Mouse (Mus musculus) lung, postnatal 14 days (tissue): ENCODE data around the gene Krt222.

Experiments
- DNase-seq: peaks from one replicate; pipeline ENCODE4 v3.0.0; 2021

The Krt222 gene

GRCm38 (mm10) chr11:99231049-99231816 lies 12.7 kb downstream of the Krt222 start:
- DNase-seq = no peak

DNA sequence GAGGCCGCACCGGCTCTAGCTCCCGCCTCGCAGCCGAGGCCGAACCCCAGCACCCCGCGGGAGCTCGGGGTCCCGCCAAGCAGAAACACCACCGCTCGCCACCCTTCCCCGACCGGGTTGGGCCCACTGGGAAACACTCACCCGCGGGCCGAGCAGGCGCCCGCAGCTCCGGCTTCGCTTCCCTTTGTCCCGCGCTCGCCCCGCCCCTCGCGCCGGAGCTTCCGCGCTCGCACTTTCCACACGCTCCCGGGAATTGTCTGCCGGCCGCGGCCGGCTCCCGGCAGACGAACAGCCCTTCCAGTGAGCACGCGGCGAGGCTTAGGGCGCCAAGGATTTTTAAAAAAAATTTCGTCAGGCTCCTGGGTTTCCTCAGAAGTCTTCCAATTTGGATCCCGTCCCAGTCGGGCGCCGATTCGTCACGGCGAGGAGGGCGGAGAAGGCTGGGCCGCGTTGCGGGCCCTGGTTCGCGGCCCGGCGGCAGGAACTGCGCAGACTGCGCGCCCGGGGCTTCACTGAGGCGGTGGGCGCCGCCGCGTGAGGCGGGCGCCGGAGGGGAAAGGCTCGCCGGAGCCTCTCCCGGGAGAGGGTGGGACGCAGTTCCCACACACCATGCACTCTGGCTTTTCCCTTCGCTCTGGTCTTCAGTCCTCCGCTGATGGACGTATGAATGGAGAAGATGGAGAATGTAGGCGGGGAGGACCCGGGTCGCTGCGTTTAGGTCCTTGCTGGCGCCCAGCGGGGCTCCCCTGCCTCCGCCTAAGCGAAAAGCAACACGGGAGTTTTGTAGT lies 13.4 kb downstream of the Krt222 start, which contains the start of gene Smarce1:
Smarce1 (minus strand) TSS at position 757 of the 788 bp plus-strand sequence.
- DNase-seq = peak; percentile 81

DNA sequence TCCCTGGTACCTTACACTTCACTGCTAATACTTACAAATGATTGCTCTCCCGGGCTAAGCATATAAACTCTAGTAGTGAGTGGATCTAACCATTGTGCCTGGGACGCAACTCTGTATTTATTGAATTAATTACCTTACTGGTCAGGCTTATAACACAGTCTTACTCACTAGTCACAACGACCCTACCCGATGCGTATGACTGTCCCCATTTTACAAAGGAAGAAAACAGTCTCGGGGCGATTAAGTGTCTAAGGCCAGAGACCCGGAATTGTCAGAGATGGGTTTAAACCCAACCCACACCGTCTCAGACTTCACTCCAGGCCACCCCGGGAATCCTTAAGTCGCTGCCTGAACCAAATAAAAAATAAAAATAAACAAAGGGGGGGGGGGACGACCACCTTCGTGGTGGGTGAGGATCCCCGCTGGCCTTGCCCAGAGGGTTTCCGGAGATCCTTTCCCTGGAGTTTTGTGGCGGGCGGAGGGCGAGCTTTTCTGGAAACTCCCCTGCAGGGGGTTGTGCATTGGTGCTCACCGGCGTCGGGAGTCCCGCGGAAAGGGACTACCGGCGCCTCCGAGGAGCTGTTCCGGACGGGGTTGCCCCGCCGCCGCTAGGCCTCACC lies 14.1 kb downstream of the Krt222 start:
- DNase-seq = no peak

DNA sequence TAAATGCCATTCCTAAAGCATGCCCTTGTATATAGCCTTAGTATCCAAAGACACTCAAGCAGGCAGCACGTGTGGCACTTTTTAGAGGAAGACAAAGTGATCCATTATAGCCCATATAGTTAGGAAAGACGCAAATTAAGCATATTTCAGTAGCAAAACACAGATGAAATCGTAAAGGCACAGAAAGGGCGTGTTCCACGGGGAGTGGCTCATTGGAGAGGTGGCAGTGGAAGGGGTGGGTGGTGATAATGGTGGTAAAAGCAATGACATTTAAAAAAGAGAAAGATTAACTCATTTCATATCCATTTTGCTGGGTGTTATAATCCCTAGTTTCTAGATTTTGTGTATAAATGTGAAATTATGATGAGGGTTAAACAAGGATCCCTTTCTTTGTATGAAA lies 17.6 kb downstream of the Krt222 start:
- no peak for DNase-seq

GRCm38 (mm10) chr11:99223310-99223709 lies 20.6 kb downstream of the Krt222 start:
- no peak for DNase-seq

DNA sequence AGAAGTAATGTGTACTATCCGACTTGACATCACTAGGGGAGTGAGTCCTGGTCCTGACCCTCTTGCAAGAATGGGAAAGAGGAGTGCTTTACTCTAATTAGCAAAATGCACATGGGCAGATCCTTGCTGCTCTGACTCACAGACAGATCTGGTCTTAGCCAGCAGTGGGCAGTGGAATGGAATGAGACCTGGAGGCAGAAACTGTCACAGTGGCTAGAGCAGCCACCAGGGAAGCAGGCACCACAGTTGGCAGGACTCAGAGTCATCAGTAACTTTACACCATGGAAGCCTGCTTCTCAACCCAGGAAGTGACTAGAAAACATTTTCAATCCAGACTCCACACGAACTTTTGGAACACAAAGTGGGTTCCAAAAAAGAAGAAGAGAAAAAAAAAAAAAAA lies 22.1 kb downstream of the Krt222 start:
- DNase-seq = no peak

DNA sequence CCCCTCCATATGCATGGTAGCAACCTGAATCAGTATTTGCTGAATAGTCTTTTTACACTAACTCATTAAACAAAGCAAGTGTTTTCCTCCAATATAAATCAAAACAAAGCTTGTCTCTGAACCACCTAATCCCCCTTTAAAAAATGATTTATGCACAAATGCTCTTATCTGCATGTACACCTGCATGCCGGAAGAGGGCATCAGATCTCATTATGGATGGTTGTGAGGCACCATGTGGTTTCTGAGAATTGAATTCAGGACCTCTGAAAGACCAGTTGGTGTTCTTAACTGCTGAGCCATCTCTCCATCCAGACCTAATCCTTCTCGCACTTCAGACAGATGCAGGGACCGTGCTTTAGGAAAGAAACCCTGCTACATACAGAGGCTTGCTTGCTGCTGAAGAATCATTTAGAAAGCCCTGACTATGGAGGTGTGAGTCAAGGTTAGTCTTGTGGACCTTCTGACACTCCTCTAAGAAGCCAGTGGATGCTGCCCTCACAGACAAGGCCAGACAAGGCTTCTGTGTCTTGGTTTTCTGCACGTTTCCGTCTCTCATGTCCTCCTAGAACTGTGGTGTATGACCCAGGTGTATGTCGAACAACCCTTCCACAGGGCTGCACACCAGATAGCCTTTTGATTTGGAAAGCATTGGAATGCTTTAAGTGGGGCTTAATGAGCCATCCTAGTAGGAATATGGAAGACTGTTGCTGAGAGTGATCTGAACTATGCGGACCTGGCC lies 26.5 kb downstream of the Krt222 start:
- DNase-seq = no peak

GRCm38 (mm10) chr11:99216181-99216580 lies 27.7 kb downstream of the Krt222 start:
- no peak for DNase-seq

GRCm38 (mm10) chr11:99212693-99213092 lies 31.2 kb downstream of the Krt222 start:
- DNase-seq = no peak

DNA sequence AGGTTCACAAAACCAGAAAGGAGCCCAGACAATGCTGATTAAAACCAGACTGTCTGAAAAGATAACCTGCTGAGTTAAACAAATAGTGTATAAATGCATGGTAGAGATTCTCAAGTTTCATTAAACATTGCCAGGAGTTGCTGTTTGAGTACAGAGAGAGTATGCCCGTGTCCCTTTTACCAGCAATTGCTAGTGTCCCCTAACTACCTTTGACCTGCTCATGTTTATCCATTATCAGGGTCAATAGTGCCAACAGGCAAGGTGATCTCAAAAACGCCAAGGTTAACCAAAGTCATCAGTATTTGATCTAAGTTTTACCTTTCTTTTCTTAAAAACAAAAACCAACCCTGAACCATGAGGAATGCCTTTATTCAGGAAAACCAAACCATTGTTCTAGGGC lies 31.9 kb downstream of the Krt222 start:
- DNase-seq = no peak

DNA sequence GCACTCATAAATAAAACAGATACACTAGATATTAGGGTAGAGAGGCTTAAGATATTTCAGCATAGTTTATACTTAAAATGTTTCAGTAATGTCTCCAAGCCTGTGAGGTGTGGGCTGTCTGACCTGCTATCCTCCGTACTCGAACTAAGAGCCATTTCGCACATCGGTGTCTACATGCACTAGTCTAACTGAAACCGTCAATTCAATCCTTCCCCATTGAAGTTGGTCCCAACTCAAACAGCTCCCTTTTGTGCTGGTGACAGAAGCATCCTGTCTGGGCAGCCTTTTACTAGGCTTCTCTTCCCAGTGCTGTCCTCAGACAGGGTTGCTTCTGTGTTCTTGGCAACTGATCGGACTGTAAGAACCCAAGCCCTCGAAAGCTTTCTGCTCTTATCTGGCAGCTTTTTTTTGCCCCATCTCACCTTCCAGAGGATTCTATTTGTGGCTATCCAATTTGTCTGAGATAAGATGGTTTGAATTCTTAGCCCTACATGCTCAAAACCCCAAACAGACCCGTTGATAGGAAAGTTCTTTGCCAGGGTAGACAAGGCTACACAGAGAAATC lies 35.7 kb downstream of the Krt222 start:
- no peak for DNase-seq

DNA sequence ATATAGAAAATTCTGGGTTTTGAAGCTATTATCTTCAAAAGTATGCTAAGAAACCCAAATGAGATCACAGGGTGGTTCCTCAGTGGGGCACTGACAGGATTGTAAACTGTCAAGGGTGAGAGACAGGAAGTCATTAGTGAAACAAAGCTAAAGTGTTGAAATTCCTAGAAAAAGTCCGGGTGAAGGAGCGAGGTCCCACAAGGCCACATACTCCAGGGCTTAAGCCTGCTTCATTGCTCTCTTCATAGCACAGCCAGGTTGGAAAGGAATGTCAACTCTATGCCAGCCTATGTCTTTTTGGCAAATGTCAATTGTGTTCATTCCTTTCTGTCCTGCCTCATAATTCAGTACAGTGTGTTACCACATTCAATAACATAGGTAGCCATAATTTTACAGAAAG lies 36.4 kb downstream of the Krt222 start:
- DNase-seq = no peak

- DNase-seq = peak; percentile 49
Measured at GRCm38 (mm10) chr11:99206954-99207353, 36.9 kb downstream of the Krt222 start.

- peak; percentile 72 for DNase-seq
Measured at GRCm38 (mm10) chr11:99189154-99189582, 54.7 kb downstream of the Krt222 start.

DNA sequence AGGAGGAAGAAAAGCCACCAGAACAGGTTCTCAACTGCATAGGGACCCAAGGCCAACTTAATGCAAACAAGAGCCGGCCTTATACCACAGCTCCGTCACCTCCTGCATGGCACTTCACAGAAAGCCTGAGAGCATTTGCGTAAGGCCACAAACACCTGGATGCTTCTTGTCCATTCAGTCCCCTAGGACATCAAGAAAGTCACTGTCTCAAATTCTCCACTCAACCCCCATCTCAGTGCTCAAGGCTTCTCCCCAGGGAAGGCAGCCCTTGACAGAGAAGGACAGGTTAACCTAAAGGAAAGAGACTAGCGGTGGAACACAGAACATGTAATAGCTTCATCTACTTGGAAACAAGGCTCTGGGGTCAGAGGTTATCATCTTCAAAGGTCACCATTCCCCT lies 56.5 kb downstream of the Krt222 start:
- no peak for DNase-seq

DNA sequence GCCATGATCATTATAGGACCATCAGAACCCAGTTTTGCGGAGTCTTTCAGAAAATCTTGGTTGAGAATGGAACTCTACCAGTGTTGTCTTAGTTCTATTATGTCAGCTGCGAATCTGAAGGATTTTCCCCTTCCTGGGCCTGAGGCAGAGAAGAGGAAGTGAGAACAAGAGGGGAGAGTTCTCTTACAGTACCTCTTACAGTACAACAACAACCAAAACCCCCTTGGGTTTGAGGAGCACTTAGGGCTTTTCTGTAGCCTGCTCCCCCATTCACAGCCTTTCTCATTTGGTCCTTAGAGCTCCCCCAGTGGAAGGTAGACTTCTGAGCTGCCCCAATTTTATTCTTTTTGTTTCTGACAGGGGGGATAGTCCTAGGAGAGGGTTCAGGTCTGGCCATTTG lies 57.0 kb downstream of the Krt222 start:
- no peak for DNase-seq
